Comparison of ENCODE assay signal across 20 mouse cellular contexts in genomic region chr1:35943800-35944199, GRCm38 (mm10).
A peak's percentile ranks its signal among the peaks of the same experiment; 100 is the strongest.
DNase-seq lines count a peak whose midpoint lies in the region; ATAC-seq lines count a peak whose summit lies in the region.
"Had no signal": no experiment of that assay in that cellular context is flagged by ENCODE, and none has a peak within 500 bp of the region (broad histone marks: within the 10 kb centered on the region; RNA-seq: fewer than 3 reads in every experiment).

No protein-coding gene starts in this region.

- H3K27ac ChIP-seq in forebrain, embryonic 13.5 days = no peak overlapping the region
- H3K27ac ChIP-seq in forebrain, embryonic 16.5 days (ENCODE audit: low read length) = no peak overlapping the region
- no peak overlapping the region for H3K27ac ChIP-seq in limb, embryonic 13.5 days
- no peak overlapping the region for H3K27ac ChIP-seq in limb, embryonic 10.5 days
- no peak overlapping the region for H3K27ac ChIP-seq in embryonic facial prominence, embryonic 11.5 days (replicated peaks; ENCODE audit: low read depth, low read length)
- H3K27ac ChIP-seq: embryonic facial prominence, embryonic 15.5 days; gastrocnemius, adult 2 months had no signal

- intact Hi-C loops in heart, postnatal 10 days (cut with DNase I) = no loop called here

- peak; percentile 13; the same call in 1 of the 2 replicates for ATAC-seq in forebrain, embryonic 13.5 days
- ATAC-seq in forebrain, embryonic 16.5 days = no peak
- peak; percentile 15; the same call in 1 of the 2 replicates for ATAC-seq in limb, embryonic 13.5 days (ENCODE audit: low FRiP score, low read depth)
- ATAC-seq in embryonic facial prominence, embryonic 11.5 days (replicated peaks; ENCODE audit: insufficient number of reproducible peaks, low FRiP score, low TSS enrichment, low read depth) = peak; percentile 24; the same call in 1 of the 2 replicates
- ATAC-seq: liver, postnatal 0 days had no signal

- H3K9ac ChIP-seq in forebrain, embryonic 13.5 days = no peak overlapping the region
- no peak overlapping the region for H3K9ac ChIP-seq in forebrain, embryonic 16.5 days (replicated peaks; ENCODE audit: low read depth, low read length)
- no peak overlapping the region for H3K9ac ChIP-seq in limb, embryonic 13.5 days
- no peak overlapping the region for H3K9ac ChIP-seq in embryonic facial prominence, embryonic 11.5 days (replicated peaks; ENCODE audit: low read length)
- H3K9ac ChIP-seq: embryonic facial prominence, embryonic 15.5 days; heart, embryonic 12.5 days; liver, postnatal 0 days had no signal

- DNase-seq in limb, embryonic 10.5 days (ENCODE audit: low spot score) = no peak
- peak; percentile 42 for DNase-seq in ES-CJ7 (ENCODE audit: low read depth, low spot score)
- no peak for DNase-seq in embryonic facial prominence, embryonic 11.5 days (ENCODE audit: low spot score)
- DNase-seq in heart, postnatal 10 days = no peak
- no peak for DNase-seq in cerebellum, adult 8-10 months
- DNase-seq: adrenal gland, adult 8-10 months; cerebellum, adult 11 months; cerebellum, postnatal 25 days; gastrocnemius, adult 2 months; heart, postnatal 36 days; kidney, postnatal 36 days; liver; liver, postnatal 0 days; lung, postnatal 36 days; thymus, postnatal 4 days had no signal

- H3K36me3 ChIP-seq in forebrain, embryonic 13.5 days (ENCODE audit: poor library complexity, severe bottlenecking) = no peaks in the 10 kb centered on the region
- H3K36me3 ChIP-seq in forebrain, embryonic 16.5 days (ENCODE audit: control insufficient read depth, insufficient read depth) = no peaks in the 10 kb centered on the region
- no peaks in the 10 kb centered on the region for H3K36me3 ChIP-seq in limb, embryonic 13.5 days
- H3K36me3 ChIP-seq in limb, embryonic 10.5 days = no peaks in the 10 kb centered on the region
- H3K36me3 ChIP-seq in embryonic facial prominence, embryonic 11.5 days (replicated peaks; ENCODE audit: control insufficient read depth, insufficient read depth, low read depth, low read length) = no peaks in the 10 kb centered on the region
- H3K36me3 ChIP-seq: embryonic facial prominence, embryonic 15.5 days; heart, embryonic 12.5 days had no signal

- no peak overlapping the region for H3K4me3 ChIP-seq in forebrain, embryonic 13.5 days
- H3K4me3 ChIP-seq in forebrain, embryonic 16.5 days (replicated peaks; ENCODE audit: low read length) = no peak overlapping the region
- no peak overlapping the region for H3K4me3 ChIP-seq in limb, embryonic 13.5 days
- no peak overlapping the region for H3K4me3 ChIP-seq in limb, embryonic 10.5 days
- H3K4me3 ChIP-seq in embryonic facial prominence, embryonic 11.5 days (ENCODE audit: low read depth, low read length) = no peak overlapping the region
- H3K4me3 ChIP-seq: embryonic facial prominence, embryonic 15.5 days; gastrocnemius, adult 2 months; heart, embryonic 12.5 days had no signal

- H3K4me2 ChIP-seq in forebrain, embryonic 13.5 days = no peak overlapping the region
- no peak overlapping the region for H3K4me2 ChIP-seq in forebrain, embryonic 16.5 days (ENCODE audit: low read length)
- H3K4me2 ChIP-seq in limb, embryonic 13.5 days (replicated peaks) = no peak overlapping the region
- no peak overlapping the region for H3K4me2 ChIP-seq in embryonic facial prominence, embryonic 11.5 days (ENCODE audit: low read depth, low read length)
- H3K4me2 ChIP-seq: embryonic facial prominence, embryonic 15.5 days; heart, embryonic 12.5 days had no signal

- H3K9me3 ChIP-seq in forebrain, embryonic 13.5 days (replicated peaks) = peaks cover 4% of the 10 kb centered on the region; the same call in 1 of the 2 replicates
- no peaks in the 10 kb centered on the region for H3K9me3 ChIP-seq in forebrain, embryonic 16.5 days (ENCODE audit: control insufficient read depth, low read length)
- H3K9me3 ChIP-seq in limb, embryonic 13.5 days = 0 out of 2 replicates have a peak, but pooled peaks cover 3% of the 10 kb centered on the region
- no peaks in the 10 kb centered on the region for H3K9me3 ChIP-seq in limb, embryonic 10.5 days (replicated peaks)
- H3K9me3 ChIP-seq in embryonic facial prominence, embryonic 11.5 days (replicated peaks; ENCODE audit: control insufficient read depth, low read length) = no peaks in the 10 kb centered on the region
- H3K9me3 ChIP-seq: embryonic facial prominence, embryonic 15.5 days had no signal

- WGBS in forebrain, embryonic 13.5 days = 29% methylated on average over 7 of the region's 7 CpGs
- 48% methylated on average over 7 of the region's 7 CpGs for WGBS in forebrain, embryonic 16.5 days
- WGBS in limb, embryonic 13.5 days = 44% methylated on average over 7 of the region's 7 CpGs
- WGBS in limb, embryonic 10.5 days = 19% methylated on average over 7 of the region's 7 CpGs
- WGBS in embryonic facial prominence, embryonic 11.5 days = 70% methylated on average over 7 of the region's 7 CpGs

- H3K4me1 ChIP-seq in forebrain, embryonic 13.5 days = peaks cover 31% of the 10 kb centered on the region
- H3K4me1 ChIP-seq in forebrain, embryonic 16.5 days (replicated peaks; ENCODE audit: control insufficient read depth, insufficient read depth, low read length) = 0 out of 2 replicates have a peak, but pooled peaks cover 4% of the 10 kb centered on the region
- peaks cover 13% of the 10 kb centered on the region for H3K4me1 ChIP-seq in limb, embryonic 13.5 days
- H3K4me1 ChIP-seq in limb, embryonic 10.5 days = peaks cover 22% of the 10 kb centered on the region
- no peaks in the 10 kb centered on the region for H3K4me1 ChIP-seq in embryonic facial prominence, embryonic 11.5 days (ENCODE audit: control insufficient read depth, insufficient read depth, low read length)
- H3K4me1 ChIP-seq: embryonic facial prominence, embryonic 15.5 days had no signal

- no peaks in the 10 kb centered on the region for H3K27me3 ChIP-seq in forebrain, embryonic 13.5 days
- no peaks in the 10 kb centered on the region for H3K27me3 ChIP-seq in forebrain, embryonic 16.5 days (replicated peaks; ENCODE audit: control insufficient read depth, insufficient read depth, low read length)
- no peaks in the 10 kb centered on the region for H3K27me3 ChIP-seq in limb, embryonic 13.5 days
- no peaks in the 10 kb centered on the region for H3K27me3 ChIP-seq in limb, embryonic 10.5 days (ENCODE audit: low read depth, poor library complexity, severe bottlenecking)
- no peaks in the 10 kb centered on the region for H3K27me3 ChIP-seq in embryonic facial prominence, embryonic 11.5 days (ENCODE audit: control insufficient read depth, insufficient read depth, low read length)
- H3K27me3 ChIP-seq: embryonic facial prominence, embryonic 15.5 days; heart, embryonic 12.5 days had no signal
